Mouse (Mus musculus): ENCODE measurements around the gene Bnip1. TPM values are rescaled to one million over a fixed set of nuclear protein-coding genes. Genes with fewer than 3 reads are reported as not detected.

Bnip1 gene
- total and polyA plus RNA-seq, 3 experiments, result 50.9 to 59.6 (median 54.6) TPM

GRCm38 (mm10) chr17:26779471-26779870 lies 1.4 kb upstream of the Bnip1 start:
- TF ChIP-seq TBP (conservative IDR thresholded peaks at IDR 0.05; ENCODE audit: low read depth, low read length), result no peak
- H3K36me3 ChIP-seq (replicated peaks in 1 of 2; ENCODE audit: control insufficient read depth in 1 of 2, insufficient read depth in 1 of 2, low read length in 1 of 2), result peaks cover 9 to 29% of the 10 kb centered on the region in 2 experiments
- peaks cover 22 to 48% of the 10 kb centered on the region in 2 experiments for H3K4me1 ChIP-seq (ENCODE audit: control insufficient read depth in 1 of 2, insufficient read depth in 2 of 2)
- no peak for DNase-seq (ENCODE audit: extremely low read depth)
- no peak overlapping the region for H3K4me2 ChIP-seq (ENCODE audit: insufficient read depth, low read depth, poor library complexity, severe bottlenecking)
- no peak overlapping the region for H3K9ac ChIP-seq (ENCODE audit: insufficient read depth, low read depth)
- H3K4me3 ChIP-seq (replicated peaks in 1 of 3; ENCODE audit: low read depth in 2 of 3, low read length in 2 of 3, poor library complexity in 1 of 3), result no peak overlapping the region
- H3K9me3 ChIP-seq (replicated peaks; ENCODE audit: low read length), result no peaks in the 10 kb centered on the region
- in situ Hi-C loops (cut with MboI; ENCODE audit: low pct_ligation_motif_present, low pct_unique_long_range_greater_than_20kb, low sequenced_read_pairs) (no loop called here), dilution Hi-C loops (cut with MboI; ENCODE audit: extremely low pct_ligation_motif_present, extremely low pct_unique_long_range_greater_than_20kb, low sequenced_read_pairs) (no loop called here)
- peaks cover 9% of the 10 kb centered on the region for H3K79me2 ChIP-seq (replicated peaks; ENCODE audit: control insufficient read depth, extremely low read depth, insufficient read depth, poor library complexity, severe bottlenecking)
- H3K27me3 ChIP-seq (replicated peaks), result no peaks in the 10 kb centered on the region
- H3K27ac ChIP-seq (ENCODE audit: insufficient read depth, low read depth), result no peak overlapping the region

DNA sequence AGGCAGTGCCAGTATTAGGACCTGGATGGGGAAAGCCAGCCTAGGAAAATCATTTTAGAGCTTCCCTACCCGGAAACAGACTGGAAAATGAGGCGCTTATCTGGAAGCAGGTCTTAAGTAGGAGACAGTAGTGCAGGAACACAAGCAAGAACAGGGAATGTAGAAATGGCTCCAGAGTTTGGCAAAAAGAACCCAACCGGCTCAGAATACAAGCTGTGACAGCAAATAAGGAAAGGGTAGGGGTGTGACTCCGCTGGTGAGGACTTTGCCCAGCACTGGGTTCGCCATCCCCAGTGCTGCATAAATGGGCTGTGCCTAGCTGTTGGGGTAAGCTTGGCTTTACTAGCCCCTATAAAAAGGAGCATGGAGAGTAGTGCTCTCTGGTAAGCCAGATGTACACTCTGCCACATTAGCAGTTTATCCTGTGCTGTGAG lies 761 bp downstream of the Bnip1 start:
- H3K4me2 ChIP-seq (ENCODE audit: insufficient read depth, low read depth, poor library complexity, severe bottlenecking), result peak overlapping the region; percentile 86
- in situ Hi-C loops (cut with MboI; ENCODE audit: low pct_ligation_motif_present, low pct_unique_long_range_greater_than_20kb, low sequenced_read_pairs), result loop anchor here (5.0 to 10.0 kb wide), 2 partner anchors 57 to 106 kb away; no protein-coding TSS in a partner anchor
- peak overlapping the region; percentile 92 for H3K9ac ChIP-seq (ENCODE audit: insufficient read depth, low read depth)
- TF ChIP-seq EP300 (IDR thresholded peaks at IDR 0.05; ENCODE audit: low read length) (no peak), POLR2AphosphoS2 (IDR thresholded peaks at IDR 0.05; ENCODE audit: low read depth, low read length) (no peak), ELF1 (IDR thresholded peaks at IDR 0.05; ENCODE audit: low read depth, low read length) (peak; percentile 46; the same call in 1 of the 2 replicates), RAD21 (IDR thresholded peaks at IDR 0.05; ENCODE audit: low read depth, low read length) (no peak), ZKSCAN1 (IDR thresholded peaks at IDR 0.05; ENCODE audit: borderline replicate concordance, low read depth, low read length) (no peak), MAZ (IDR thresholded peaks at IDR 0.05; ENCODE audit: low read depth, low read length) (no peak), SIN3A (IDR thresholded peaks at IDR 0.05; ENCODE audit: low read length) (no peak), JUND (conservative IDR thresholded peaks at IDR 0.05; ENCODE audit: low read depth, low read length) (no peak), MXI1 (IDR thresholded peaks at IDR 0.05; ENCODE audit: low read depth, low read length) (0 out of 2 replicates have a peak, but pooled peaks have one; percentile 15), HCFC1 (IDR thresholded peaks at IDR 0.05; ENCODE audit: low read depth, low read length) (no peak), JUN (IDR thresholded peaks at IDR 0.05; ENCODE audit: insufficient read depth, low read depth, low read length) (no peak), CHD1 (IDR thresholded peaks at IDR 0.05; ENCODE audit: low read depth, low read length) (0 out of 2 replicates have a peak, but pooled peaks have one; percentile 45), KAT2A (IDR thresholded peaks at IDR 0.05; ENCODE audit: insufficient replicate concordance, low read length) (no peak)
- no peak for DNase-seq (ENCODE audit: extremely low read depth)
- H3K36me3 ChIP-seq (replicated peaks in 1 of 2; ENCODE audit: control insufficient read depth in 1 of 2, insufficient read depth in 1 of 2, low read length in 1 of 2), result peaks cover 9 to 40% of the 10 kb centered on the region in 2 experiments
- dilution Hi-C loops (cut with MboI; ENCODE audit: extremely low pct_ligation_motif_present, extremely low pct_unique_long_range_greater_than_20kb, low sequenced_read_pairs), result no loop called here
- peak overlapping the region; percentile 72 to 80 (median 77) for H3K4me3 ChIP-seq (replicated peaks in 1 of 3; ENCODE audit: low read depth in 2 of 3, low read length in 2 of 3, poor library complexity in 1 of 3)
- H3K27me3 ChIP-seq (replicated peaks), result no peaks in the 10 kb centered on the region
- H3K9me3 ChIP-seq (replicated peaks; ENCODE audit: low read length), result no peaks in the 10 kb centered on the region
- H3K79me2 ChIP-seq (replicated peaks; ENCODE audit: control insufficient read depth, extremely low read depth, insufficient read depth, poor library complexity, severe bottlenecking), result peaks cover 9% of the 10 kb centered on the region
- H3K4me1 ChIP-seq (ENCODE audit: control insufficient read depth in 1 of 2, insufficient read depth in 2 of 2), result peaks cover 36 to 68% of the 10 kb centered on the region in 2 experiments
- H3K27ac ChIP-seq (ENCODE audit: insufficient read depth, low read depth), result peak overlapping the region; percentile 72; the same call in 1 of the 2 replicates

Data from CH12.LX (cell line).